Mouse (Mus musculus): ENCODE measurements around the gene Commd4.

DNA sequence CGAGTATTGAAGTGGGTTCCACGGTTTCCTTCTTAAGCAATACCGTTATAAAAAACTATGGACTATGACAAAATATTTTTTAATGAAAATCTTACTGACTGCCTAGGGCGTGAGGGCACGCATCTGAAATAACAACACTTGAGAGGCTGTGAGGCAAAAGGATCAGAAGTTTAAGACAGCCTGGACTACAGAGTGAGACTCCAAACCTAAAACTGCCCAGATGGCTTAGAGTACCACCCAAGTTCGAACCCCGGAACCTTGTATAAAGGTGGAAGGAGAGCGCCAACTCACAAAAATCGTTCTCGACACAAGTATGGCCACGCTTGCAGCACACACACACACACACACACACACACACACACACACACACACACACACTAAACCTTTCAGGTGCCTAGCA is 375 bp upstream of the Commd4 start:
- no peak for TF ChIP-seq CTCF (IDR thresholded peaks at IDR 0.05; ENCODE audit: control insufficient read depth, insufficient read depth, low read length)
- TF ChIP-seq POLR2A (IDR thresholded peaks at IDR 0.05; ENCODE audit: borderline replicate concordance, control insufficient read depth, low read depth, low read length) = no peak

Data from bone marrow, adult 2 months (tissue).